Mouse (Mus musculus) neutrophil, adult 59 days (primary cell): ENCODE data around the gene Olfr680-ps1. TPM values are rescaled to one million over a fixed set of nuclear protein-coding genes. Genes with fewer than 3 reads are reported as not detected.

Source experiments
- total RNA-seq, 2 experiments: library from RNA; stranded (reverse); gene quantifications; 1 replicate in 1 of 2; 2 replicates in 1 of 2; pipeline ENCODE4 v1.2.4; 2023

Gene Olfr680-ps1
- total RNA-seq = not detected

GRCm38 (mm10) chr7:105092717-105093116, at the start of gene Olfr680-ps1:
Gene Olfr680-ps1, minus strand, starts transcription at chr7:105092817.

GRCm38 (mm10) chr7:105116536-105116935, 23.9 kb upstream of the Olfr680-ps1 start, which contains the start of gene Olfr681:
Gene Olfr681, plus strand, starts transcription at chr7:105116836.

GRCm38 (mm10) chr7:105080905-105081304, 11.7 kb downstream of the Olfr680-ps1 start, which contains the start of gene Olfr679:
Gene Olfr679, plus strand, starts transcription at chr7:105081205.

GRCm38 (mm10) chr7:105064175-105064574, 28.4 kb downstream of the Olfr680-ps1 start, which contains the start of gene Olfr678:
Gene Olfr678, plus strand, starts transcription at chr7:105064475.

Other genes with a start within 250 kb of the Olfr680-ps1 start
- not detected for gene Usp17la, start 235.8 kb downstream of the Olfr680-ps1 start, total RNA-seq
- gene Olfr665, start 214.8 kb downstream of the Olfr680-ps1 start, total RNA-seq = not detected
- gene Olfr666, start 196.9 kb downstream of the Olfr680-ps1 start, total RNA-seq = not detected
- gene Olfr667, start 171.3 kb downstream of the Olfr680-ps1 start, total RNA-seq = not detected
- gene Olfr668, start 164.8 kb downstream of the Olfr680-ps1 start, total RNA-seq = not detected
- gene Olfr669, start 158.6 kb downstream of the Olfr680-ps1 start, total RNA-seq = not detected
- gene Olfr670, start 130.2 kb downstream of the Olfr680-ps1 start, total RNA-seq = not detected
- not detected for gene Olfr671, start 113.7 kb downstream of the Olfr680-ps1 start, total RNA-seq
- not detected for gene Olfr672, start 90.8 kb downstream of the Olfr680-ps1 start, total RNA-seq
- gene Olfr675, start 64.4 kb downstream of the Olfr680-ps1 start, total RNA-seq = not detected
- not detected for gene Olfr676, start 60.1 kb downstream of the Olfr680-ps1 start, total RNA-seq
- gene Olfr677, start 41.4 kb downstream of the Olfr680-ps1 start, total RNA-seq = not detected
- gene Olfr678, start 28.3 kb downstream of the Olfr680-ps1 start, total RNA-seq = not detected
- not detected for gene Olfr679, start 11.6 kb downstream of the Olfr680-ps1 start, total RNA-seq
- gene Olfr681, start 24.0 kb upstream of the Olfr680-ps1 start, total RNA-seq = not detected
- gene Olfr683, start 54.2 kb upstream of the Olfr680-ps1 start, total RNA-seq = not detected
- gene Olfr684, start 70.8 kb upstream of the Olfr680-ps1 start, total RNA-seq = not detected
- gene Olfr685, start 93.2 kb upstream of the Olfr680-ps1 start, total RNA-seq = not detected
- gene Olfr686, start 114.7 kb upstream of the Olfr680-ps1 start, total RNA-seq = not detected
- gene Olfr688, start 195.3 kb upstream of the Olfr680-ps1 start, total RNA-seq = not detected
- gene Olfr689, start 218.3 kb upstream of the Olfr680-ps1 start, total RNA-seq = not detected
- gene Olfr690, start 241.3 kb upstream of the Olfr680-ps1 start, total RNA-seq = not detected
- under 1 TPM in 1 of 2 experiments, not detected in 1; 0.49 TPM for gene Olfr691, start 249.5 kb upstream of the Olfr680-ps1 start, total RNA-seq